ENCODE assay signal across 34 mouse cellular contexts in the genomic region with DNA sequence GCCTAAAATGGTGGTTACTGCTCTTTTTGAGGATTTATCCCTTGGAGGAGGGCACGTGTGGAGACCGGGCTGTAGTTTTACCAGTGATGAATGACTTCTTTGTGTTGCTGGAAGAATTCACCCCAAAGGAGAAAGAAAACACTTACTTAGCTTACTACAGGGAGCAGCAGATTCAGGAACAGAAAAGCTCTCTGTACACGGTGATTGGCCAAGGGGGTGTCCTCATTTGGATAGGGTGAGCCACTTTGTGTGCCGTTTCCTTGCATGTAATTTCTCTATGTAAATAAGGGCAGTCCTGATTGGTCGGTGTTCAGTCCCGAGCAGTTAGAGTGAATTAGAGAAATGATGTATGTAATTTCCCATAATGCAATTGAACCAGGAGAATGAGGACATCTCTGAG.
"Had no signal": no experiment of that assay in that cellular context is flagged by ENCODE, and none has a peak within 500 bp of the region (broad histone marks: within the 10 kb centered on the region; RNA-seq: fewer than 3 reads in every experiment).

No protein-coding gene starts in this region.

- H3K9ac ChIP-seq: heart, embryonic 12.5 days; heart, embryonic 13.5 days; heart, embryonic 15.5 days; hindbrain, embryonic 12.5 days; hindbrain, embryonic 13.5 days; hindbrain, embryonic 14.5 days; hindbrain, embryonic 15.5 days; intestine, embryonic 15.5 days; kidney, embryonic 15.5 days had no signal

- H3K36me3 ChIP-seq: heart, embryonic 12.5 days; heart, embryonic 13.5 days; heart, embryonic 15.5 days; hindbrain, embryonic 10.5 days; hindbrain, embryonic 12.5 days; hindbrain, embryonic 13.5 days; hindbrain, embryonic 15.5 days; intestine, embryonic 15.5 days; kidney, embryonic 15.5 days had no signal

- H3K4me2 ChIP-seq: heart, embryonic 12.5 days; heart, embryonic 13.5 days; heart, embryonic 15.5 days; hindbrain, embryonic 12.5 days; hindbrain, embryonic 13.5 days; hindbrain, embryonic 14.5 days; hindbrain, embryonic 15.5 days; intestine, embryonic 15.5 days; kidney, embryonic 15.5 days had no signal

- DNase-seq: heart, postnatal 10 days; heart, postnatal 14 days; heart, postnatal 36 days; heart, postnatal 4 days; kidney, adult 11 months; kidney, adult 18-20 months; kidney, adult 2 months; kidney, adult 8-10 months; kidney, adult 9 months; kidney, postnatal 10 days; kidney, postnatal 14 days; kidney, postnatal 25 days; kidney, postnatal 36 days; kidney, postnatal 4 days; layer of hippocampus, adult 9-11 months; layer of hippocampus, postnatal 36 days had no signal

- H3K4me1 ChIP-seq: heart, embryonic 12.5 days; heart, embryonic 13.5 days; heart, embryonic 15.5 days; hindbrain, embryonic 10.5 days; hindbrain, embryonic 15.5 days; intestine, embryonic 15.5 days had no signal

- H3K9me3 ChIP-seq: hindbrain, embryonic 10.5 days; hindbrain, embryonic 15.5 days; kidney, embryonic 15.5 days had no signal

- H3K27me3 ChIP-seq: heart, embryonic 12.5 days; heart, embryonic 13.5 days; heart, embryonic 15.5 days; hindbrain, embryonic 12.5 days; hindbrain, embryonic 13.5 days; hindbrain, embryonic 15.5 days; intestine, embryonic 15.5 days; kidney, embryonic 15.5 days had no signal

- H3K27ac ChIP-seq: heart, embryonic 13.5 days; heart, embryonic 15.5 days; hindbrain, embryonic 10.5 days; hindbrain, embryonic 12.5 days; hindbrain, embryonic 13.5 days; hindbrain, embryonic 14.5 days; hindbrain, embryonic 15.5 days; hindbrain, postnatal 0 days; intestine, embryonic 15.5 days; kidney, embryonic 15.5 days; kidney, postnatal 0 days; layer of hippocampus, adult 2 months; left cerebral cortex, adult 2 months had no signal

- H3K4me3 ChIP-seq: heart, embryonic 12.5 days; heart, embryonic 13.5 days; heart, embryonic 15.5 days; hindbrain, embryonic 10.5 days; hindbrain, embryonic 12.5 days; hindbrain, embryonic 13.5 days; hindbrain, embryonic 15.5 days; intestine, embryonic 15.5 days; kidney, embryonic 15.5 days; layer of hippocampus, adult 2 months; left cerebral cortex, adult 2 months had no signal

- ATAC-seq: hindbrain, embryonic 16.5 days; hindbrain, postnatal 0 days; inflammation-experienced regulatory T-cells, adult 6 months; intestine, embryonic 15.5 days; intestine, embryonic 16.5 days; intestine, postnatal 0 days had no signal
